Mouse (Mus musculus): Measurements from ENCODE around the gene Phlda1. TPM values are rescaled to one million over a fixed set of nuclear protein-coding genes. Genes with fewer than 3 reads are reported as not detected.

Gene Phlda1
- polyA plus RNA-seq (2014; fragmentation: Nextera tagmentation; extraction: Ambion mirVana), result 20.5 and 25.6 TPM in 2 replicates

DNA sequence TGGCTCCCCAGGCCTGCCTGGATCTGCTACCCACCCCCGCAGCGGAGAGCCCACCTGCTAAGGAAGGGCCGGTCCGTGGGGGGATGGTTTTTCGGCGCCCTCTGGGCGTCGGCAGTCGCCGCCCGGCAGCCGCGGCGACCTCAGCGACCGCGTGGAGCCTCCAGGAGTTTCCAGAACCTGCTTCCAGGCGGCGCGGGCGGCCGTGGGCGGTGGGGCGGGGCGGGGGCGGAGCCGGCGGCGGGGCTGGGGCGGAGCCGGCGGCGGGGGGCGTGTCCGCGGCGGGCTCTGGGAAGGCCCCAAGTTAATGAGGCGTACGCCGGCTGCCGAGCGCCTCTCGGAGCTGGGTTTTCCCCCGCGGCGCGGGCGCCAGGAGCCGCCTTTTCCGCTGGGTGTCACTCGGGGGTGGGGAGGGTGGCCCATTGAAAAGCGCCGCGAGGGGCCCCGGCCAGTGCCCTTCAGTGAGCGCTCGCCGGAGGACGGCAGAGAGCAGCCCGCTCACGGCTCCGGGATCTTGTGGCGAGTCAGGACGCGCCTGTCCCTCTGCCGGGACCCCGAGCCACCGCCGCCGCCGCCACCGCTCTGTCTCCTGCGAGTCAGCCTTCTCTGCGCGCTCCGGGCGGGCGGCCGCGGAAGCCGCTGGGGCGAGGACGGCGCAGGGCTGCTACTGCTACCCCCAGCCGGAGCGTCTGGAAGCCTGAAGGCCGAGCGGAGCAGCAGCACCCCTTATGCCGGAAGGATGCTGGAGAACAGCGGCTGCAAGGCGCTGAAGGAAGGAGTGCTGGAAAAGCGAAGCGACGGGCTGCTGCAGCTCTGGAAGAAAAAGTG lies at the start of gene Phlda1:
Gene Phlda1, plus strand, starts transcription at position 186 of the 825 bp plus-strand sequence.
- Histone ChIP-seq H3K9ac (ENCODE audit: low read length) (peak within 1 kb of the TSS; percentile 85), H3K4me1 (ENCODE audit: control insufficient read depth, insufficient read depth, low read length) (0 out of 2 replicates have a peak, but pooled peaks cover 7% of the 10 kb centered on the region), H3K4me3 (ENCODE audit: low read depth, low read length) (peak within 1 kb of the TSS; percentile 77), H3K27ac (ENCODE audit: low read depth, low read length) (peak within 1 kb of the TSS; percentile 90), H3K36me3 (ENCODE audit: control insufficient read depth, insufficient read depth, low read length) (no peaks in the 10 kb centered on the region), H3K4me2 (ENCODE audit: low read length) (peak within 1 kb of the TSS; percentile 90), H3K9me3 (replicated peaks; ENCODE audit: control insufficient read depth, low read length) (no peaks in the 10 kb centered on the region), H3K27me3 (replicated peaks; ENCODE audit: control insufficient read depth, insufficient read depth, low read length) (no peaks in the 10 kb centered on the region)
- 0% methylated on average over 66 of the region's 94 CpGs for whole genome bisulfite sequencing
- ATAC-seq (peak; percentile 91), DNase-seq (ENCODE audit: low spot score) (peak; percentile 94)

DNA sequence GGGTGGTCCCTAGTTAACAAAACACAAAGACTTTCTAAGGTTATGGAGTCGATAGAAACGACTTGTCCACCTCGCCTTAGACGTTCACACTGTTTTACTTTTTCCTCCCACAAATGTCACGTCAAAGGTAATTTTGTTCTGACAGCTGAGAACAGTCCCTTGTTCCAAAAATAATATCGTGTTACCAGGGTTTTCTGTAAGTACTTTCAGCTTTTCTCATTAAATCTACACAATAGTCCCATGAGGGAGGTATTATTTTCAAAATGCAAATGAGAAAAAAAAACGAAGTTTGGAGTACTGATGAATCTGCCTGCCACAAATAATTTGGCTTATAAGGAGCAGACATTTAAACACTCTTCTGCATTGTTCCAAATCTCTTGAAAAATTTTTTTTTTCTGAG lies 48.0 kb upstream of the Phlda1 start:
- no peak overlapping the region for H3K27ac ChIP-seq (ENCODE audit: low read depth, low read length)
- DNase-seq (ENCODE audit: low spot score), result no peak
- H3K4me1 ChIP-seq (ENCODE audit: control insufficient read depth, insufficient read depth, low read length), result no peaks in the 10 kb centered on the region
- H3K4me2 ChIP-seq (ENCODE audit: low read length), result no peak overlapping the region
- H3K36me3 ChIP-seq (ENCODE audit: control insufficient read depth, insufficient read depth, low read length), result no peaks in the 10 kb centered on the region
- 35% methylated on average over 7 of the region's 7 CpGs for WGBS
- H3K9ac ChIP-seq (ENCODE audit: low read length), result no peak overlapping the region
- no peak overlapping the region for H3K4me3 ChIP-seq (ENCODE audit: low read depth, low read length)
- no peaks in the 10 kb centered on the region for H3K27me3 ChIP-seq (replicated peaks; ENCODE audit: control insufficient read depth, insufficient read depth, low read length)
- no peak for ATAC-seq
- H3K9me3 ChIP-seq (replicated peaks; ENCODE audit: control insufficient read depth, low read length), result no peaks in the 10 kb centered on the region

DNA sequence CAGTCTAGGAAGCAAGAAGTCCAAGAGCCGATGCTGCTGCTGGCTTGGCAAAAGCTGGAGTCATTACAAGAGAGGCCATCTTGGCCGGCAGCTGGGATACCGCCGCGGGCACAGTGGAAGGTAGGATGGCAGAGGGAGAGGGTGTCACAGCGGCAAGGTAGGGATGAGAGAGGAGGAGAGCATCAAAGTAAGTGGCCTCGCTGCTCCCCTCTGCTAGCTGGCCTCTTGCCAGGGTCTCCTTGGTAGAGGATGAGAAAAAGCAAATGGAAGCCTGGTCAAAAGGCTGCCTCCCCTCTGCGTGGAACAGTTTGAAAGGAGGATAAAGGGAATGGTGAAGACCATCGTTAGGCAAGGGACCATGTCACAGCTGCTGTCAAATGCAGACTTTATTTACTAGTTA lies 47.0 kb upstream of the Phlda1 start:
- Histone ChIP-seq H3K4me2 (ENCODE audit: low read length) (no peak overlapping the region), H3K9ac (ENCODE audit: low read length) (no peak overlapping the region), H3K36me3 (ENCODE audit: control insufficient read depth, insufficient read depth, low read length) (no peaks in the 10 kb centered on the region), H3K9me3 (replicated peaks; ENCODE audit: control insufficient read depth, low read length) (no peaks in the 10 kb centered on the region), H3K27me3 (replicated peaks; ENCODE audit: control insufficient read depth, insufficient read depth, low read length) (no peaks in the 10 kb centered on the region), H3K27ac (ENCODE audit: low read depth, low read length) (0 out of 2 replicates have a peak overlapping the region, but pooled peaks have one; percentile 11), H3K4me3 (ENCODE audit: low read depth, low read length) (no peak overlapping the region), H3K4me1 (ENCODE audit: control insufficient read depth, insufficient read depth, low read length) (no peaks in the 10 kb centered on the region)
- WGBS, result 49% methylated on average over 9 of the region's 9 CpGs
- ATAC-seq (0 out of 2 replicates have a peak, but pooled peaks have one; percentile 48), DNase-seq (ENCODE audit: low spot score) (peak; percentile 37)

DNA sequence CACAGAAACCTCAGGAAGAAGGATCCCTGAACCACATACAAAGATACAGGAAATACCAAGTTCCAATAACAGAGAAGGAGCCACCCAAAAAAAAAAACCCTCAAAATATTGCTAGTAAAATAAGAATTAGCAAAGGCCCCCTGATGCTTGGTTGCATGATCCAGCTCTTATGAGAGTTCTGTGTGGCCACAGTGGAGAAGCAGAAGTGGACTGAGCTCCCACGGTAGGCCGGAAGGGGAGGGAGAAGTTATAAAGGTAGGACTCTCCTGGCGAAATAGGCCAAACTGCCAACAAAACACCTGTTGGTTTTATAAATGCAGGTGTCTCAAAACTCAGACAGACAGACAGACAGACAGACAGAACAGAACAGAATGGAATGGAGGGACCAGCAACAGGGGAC lies 46.2 kb upstream of the Phlda1 start:
- ATAC-seq, result no peak
- Histone ChIP-seq H3K4me2 (ENCODE audit: low read length) (no peak overlapping the region), H3K36me3 (ENCODE audit: control insufficient read depth, insufficient read depth, low read length) (no peaks in the 10 kb centered on the region), H3K9ac (ENCODE audit: low read length) (no peak overlapping the region), H3K4me1 (ENCODE audit: control insufficient read depth, insufficient read depth, low read length) (no peaks in the 10 kb centered on the region), H3K27ac (ENCODE audit: low read depth, low read length) (no peak overlapping the region), H3K9me3 (replicated peaks; ENCODE audit: control insufficient read depth, low read length) (no peaks in the 10 kb centered on the region), H3K27me3 (replicated peaks; ENCODE audit: control insufficient read depth, insufficient read depth, low read length) (no peaks in the 10 kb centered on the region), H3K4me3 (ENCODE audit: low read depth, low read length) (no peak overlapping the region)
- WGBS, result 86% methylated on average over 3 of the region's 3 CpGs
- no peak for DNase-seq (ENCODE audit: low spot score)

DNA sequence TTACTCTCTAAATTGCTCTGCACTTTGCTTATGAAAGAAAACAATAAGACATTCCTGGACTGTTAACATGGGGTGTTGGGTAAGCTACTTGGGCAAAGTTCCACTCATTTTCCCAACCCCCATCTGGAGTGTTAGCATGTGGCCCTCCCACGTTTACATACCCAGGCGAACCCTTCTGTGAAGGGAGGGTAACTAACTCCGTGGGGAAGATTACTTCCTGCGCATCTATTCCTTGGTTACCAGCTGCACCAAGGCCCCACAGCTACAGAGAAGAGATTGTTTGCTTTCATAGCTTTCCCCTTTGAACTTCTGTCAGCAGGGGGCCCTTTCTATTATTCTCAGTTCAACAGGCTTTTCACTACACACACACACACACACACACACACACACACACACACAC lies 45.7 kb upstream of the Phlda1 start:
- Histone ChIP-seq H3K9me3 (replicated peaks; ENCODE audit: control insufficient read depth, low read length) (no peaks in the 10 kb centered on the region), H3K27me3 (replicated peaks; ENCODE audit: control insufficient read depth, insufficient read depth, low read length) (no peaks in the 10 kb centered on the region), H3K4me1 (ENCODE audit: control insufficient read depth, insufficient read depth, low read length) (no peaks in the 10 kb centered on the region), H3K27ac (ENCODE audit: low read depth, low read length) (no peak overlapping the region), H3K9ac (ENCODE audit: low read length) (no peak overlapping the region), H3K4me2 (ENCODE audit: low read length) (no peak overlapping the region), H3K4me3 (ENCODE audit: low read depth, low read length) (no peak overlapping the region), H3K36me3 (ENCODE audit: control insufficient read depth, insufficient read depth, low read length) (no peaks in the 10 kb centered on the region)
- ATAC-seq (peak; percentile 46; the same call in 1 of the 2 replicates), DNase-seq (ENCODE audit: low spot score) (peak; percentile 16)
- WGBS, result 5% methylated on average over 4 of the region's 4 CpGs

DNA sequence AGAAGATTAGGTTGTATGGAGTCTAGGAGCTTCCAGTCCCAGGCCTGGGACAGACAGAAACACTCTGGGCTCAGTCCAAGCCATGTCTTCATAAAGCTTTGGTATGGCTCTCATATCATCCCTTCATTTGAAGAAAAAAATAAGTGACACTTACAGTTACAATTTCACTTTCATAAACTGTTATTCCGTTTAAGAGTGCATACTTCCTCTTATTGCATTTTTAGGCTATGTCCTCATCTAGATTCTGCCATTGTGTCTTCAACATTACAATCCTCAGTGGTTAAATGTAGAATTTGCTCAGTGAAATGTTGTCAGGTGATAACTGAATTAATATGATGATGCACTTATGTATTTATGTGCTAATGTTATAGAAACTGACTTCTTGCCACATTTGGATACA lies 41.3 kb upstream of the Phlda1 start:
- 89% methylated on average over 1 of the region's 1 CpGs for WGBS
- Histone ChIP-seq H3K36me3 (ENCODE audit: control insufficient read depth, insufficient read depth, low read length) (no peaks in the 10 kb centered on the region), H3K4me2 (ENCODE audit: low read length) (no peak overlapping the region), H3K9me3 (replicated peaks; ENCODE audit: control insufficient read depth, low read length) (no peaks in the 10 kb centered on the region), H3K4me3 (ENCODE audit: low read depth, low read length) (no peak overlapping the region), H3K9ac (ENCODE audit: low read length) (no peak overlapping the region), H3K27ac (ENCODE audit: low read depth, low read length) (no peak overlapping the region), H3K27me3 (replicated peaks; ENCODE audit: control insufficient read depth, insufficient read depth, low read length) (no peaks in the 10 kb centered on the region), H3K4me1 (ENCODE audit: control insufficient read depth, insufficient read depth, low read length) (no peaks in the 10 kb centered on the region)
- ATAC-seq (no peak), DNase-seq (ENCODE audit: low spot score) (no peak)

- WGBS, result 56% methylated on average over 2 of the region's 2 CpGs
- no peak overlapping the region for H3K4me3 ChIP-seq (ENCODE audit: low read depth, low read length)
- H3K9me3 ChIP-seq (replicated peaks; ENCODE audit: control insufficient read depth, low read length), result no peaks in the 10 kb centered on the region
- no peaks in the 10 kb centered on the region for H3K36me3 ChIP-seq (ENCODE audit: control insufficient read depth, insufficient read depth, low read length)
- no peak for DNase-seq (ENCODE audit: low spot score)
- H3K4me2 ChIP-seq (ENCODE audit: low read length), result no peak overlapping the region
- no peak overlapping the region for H3K27ac ChIP-seq (ENCODE audit: low read depth, low read length)
- no peaks in the 10 kb centered on the region for H3K4me1 ChIP-seq (ENCODE audit: control insufficient read depth, insufficient read depth, low read length)
- no peak overlapping the region for H3K9ac ChIP-seq (ENCODE audit: low read length)
- ATAC-seq, result no peak
- no peaks in the 10 kb centered on the region for H3K27me3 ChIP-seq (replicated peaks; ENCODE audit: control insufficient read depth, insufficient read depth, low read length)
Measured at GRCm38 (mm10) chr10:111465409-111465808, 40.7 kb upstream of the Phlda1 start.

DNA sequence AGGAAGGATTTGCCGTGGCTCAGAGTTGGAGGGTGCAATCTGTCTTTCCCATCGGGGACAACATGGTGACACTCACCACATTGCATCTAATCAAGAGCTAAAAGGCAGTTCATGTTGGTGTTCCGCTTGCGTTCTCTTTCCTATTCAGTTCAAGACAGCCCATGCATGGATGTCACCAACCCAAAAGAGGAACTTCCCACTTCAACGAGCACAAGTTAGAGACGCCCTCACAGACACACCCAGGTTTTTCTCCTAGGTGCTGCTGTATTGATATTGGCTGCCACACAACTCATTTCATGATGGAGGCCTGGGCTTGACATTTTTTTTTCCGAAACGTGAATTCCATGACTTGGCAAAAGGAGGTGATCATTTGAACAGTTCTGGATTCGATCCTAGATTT lies 34.9 kb upstream of the Phlda1 start:
- WGBS, result 88% methylated on average over 9 of the region's 9 CpGs
- Histone ChIP-seq H3K36me3 (ENCODE audit: control insufficient read depth, insufficient read depth, low read length) (no peaks in the 10 kb centered on the region), H3K4me2 (ENCODE audit: low read length) (no peak overlapping the region), H3K9ac (ENCODE audit: low read length) (no peak overlapping the region), H3K4me1 (ENCODE audit: control insufficient read depth, insufficient read depth, low read length) (peaks cover 14% of the 10 kb centered on the region), H3K27me3 (replicated peaks; ENCODE audit: control insufficient read depth, insufficient read depth, low read length) (no peaks in the 10 kb centered on the region), H3K27ac (ENCODE audit: low read depth, low read length) (no peak overlapping the region), H3K9me3 (replicated peaks; ENCODE audit: control insufficient read depth, low read length) (no peaks in the 10 kb centered on the region), H3K4me3 (ENCODE audit: low read depth, low read length) (no peak overlapping the region)
- ATAC-seq (no peak), DNase-seq (ENCODE audit: low spot score) (no peak)

Measured in forebrain, embryonic 14.5 days (tissue).